8 mouse cellular contexts compared by ENCODE assay signal in the genomic region with DNA sequence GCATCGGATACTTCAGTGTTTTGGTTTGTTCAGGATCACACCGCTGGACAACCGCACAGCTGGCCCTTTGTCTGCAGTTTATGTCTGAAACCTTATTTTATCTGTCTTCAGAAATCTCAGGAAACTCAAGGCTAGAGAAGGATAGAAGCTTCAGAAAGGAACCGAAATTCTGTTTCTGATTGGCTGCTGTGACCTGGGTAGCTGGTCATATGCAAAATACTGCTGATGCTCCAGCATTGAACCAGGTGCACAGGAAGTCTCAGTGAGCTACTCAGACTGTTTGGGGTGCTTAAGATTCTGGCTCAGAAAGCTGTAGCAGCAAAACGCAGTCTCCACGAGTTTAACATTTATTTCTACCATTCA. TPM values are rescaled to one million over a fixed set of nuclear protein-coding genes. Genes with fewer than 3 reads are reported as not detected.
A peak's percentile ranks its signal among the peaks of the same experiment; 100 is the strongest.
DNase-seq lines count a peak whose midpoint lies in the region; ATAC-seq and TF ChIP-seq lines count a peak whose summit lies in the region.

No protein-coding gene starts in this region.

- H3K27ac ChIP-seq in lung, embryonic 14.5 days (ENCODE audit: low read depth) = peak overlapping the region; percentile 87
- H3K27ac ChIP-seq in bone marrow, adult 2 months (ENCODE audit: control insufficient read depth, insufficient read depth, low read depth, low read length, poor library complexity) = peak overlapping the region; percentile 98
- peak overlapping the region; percentile 84 for H3K27ac ChIP-seq in lung, postnatal 0 days (ENCODE audit: low read length)
- H3K27ac ChIP-seq in stomach, embryonic 16.5 days (ENCODE audit: low read length) = peak overlapping the region; percentile 81

- TF ChIP-seq CTCF in lung, embryonic 14.5 days (IDR thresholded peaks at IDR 0.05; ENCODE audit: low read depth) = no peak
- no peak for TF ChIP-seq CTCF in bone marrow, adult 2 months (IDR thresholded peaks at IDR 0.05; ENCODE audit: control insufficient read depth, insufficient read depth, low read length)
- TF ChIP-seq CTCF in lung, postnatal 0 days (IDR thresholded peaks at IDR 0.05) = no peak

- H3K4me2 ChIP-seq in lung, embryonic 14.5 days = peak overlapping the region; percentile 68
- H3K4me2 ChIP-seq in lung, postnatal 0 days (replicated peaks; ENCODE audit: low read depth, low read length) = peak overlapping the region; percentile 44
- peak overlapping the region; percentile 56 for H3K4me2 ChIP-seq in stomach, embryonic 16.5 days (ENCODE audit: low read depth, low read length)

- no peaks in the 10 kb centered on the region for H3K9me3 ChIP-seq in lung, embryonic 14.5 days (ENCODE audit: low read depth, low read length)
- H3K9me3 ChIP-seq in lung, postnatal 0 days (ENCODE audit: low read length) = no peaks in the 10 kb centered on the region
- H3K9me3 ChIP-seq in stomach, embryonic 16.5 days (replicated peaks; ENCODE audit: control insufficient read depth, low read length) = no peaks in the 10 kb centered on the region

- peak overlapping the region; percentile 87 for H3K9ac ChIP-seq in lung, embryonic 14.5 days
- peak overlapping the region; percentile 61 for H3K9ac ChIP-seq in lung, postnatal 0 days (replicated peaks; ENCODE audit: low read depth)
- H3K9ac ChIP-seq in stomach, embryonic 16.5 days (ENCODE audit: low read length) = peak overlapping the region; percentile 85

- no peak for TF ChIP-seq EP300 in lung, postnatal 0 days (IDR thresholded peaks at IDR 0.05)

- under 1% methylated on average over 6 of the region's 6 CpGs for WGBS in lung, embryonic 14.5 days
- 0% methylated on average over 6 of the region's 6 CpGs for WGBS in bone marrow, adult 2 months
- WGBS in lung, postnatal 0 days = under 1% methylated on average over 6 of the region's 6 CpGs
- 1% methylated on average over 6 of the region's 6 CpGs for WGBS in stomach, embryonic 16.5 days

- no peak for TF ChIP-seq POLR2A in bone marrow, adult 2 months (IDR thresholded peaks at IDR 0.05; ENCODE audit: borderline replicate concordance, control insufficient read depth, low read depth, low read length)

- no peaks in the 10 kb centered on the region for H3K36me3 ChIP-seq in lung, embryonic 14.5 days (ENCODE audit: insufficient read depth)
- no peaks in the 10 kb centered on the region for H3K36me3 ChIP-seq in lung, postnatal 0 days (ENCODE audit: insufficient read depth, low read length)
- H3K36me3 ChIP-seq in stomach, embryonic 16.5 days (ENCODE audit: control insufficient read depth, insufficient read depth, low read length) = no peaks in the 10 kb centered on the region

- no peaks in the 10 kb centered on the region for H3K27me3 ChIP-seq in lung, embryonic 14.5 days (ENCODE audit: insufficient read depth, low read length)
- no peaks in the 10 kb centered on the region for H3K27me3 ChIP-seq in lung, postnatal 0 days (replicated peaks; ENCODE audit: insufficient read depth, low read length)
- H3K27me3 ChIP-seq in stomach, embryonic 16.5 days (ENCODE audit: control insufficient read depth, insufficient read depth, low read length) = no peaks in the 10 kb centered on the region

- peak; percentile 69 for DNase-seq in lung, embryonic 14.5 days
- DNase-seq in lung, adult 18-20 months = no peak
- peak; percentile 76 for DNase-seq in lung, postnatal 0 days (ENCODE audit: low spot score)
- no peak for DNase-seq in adrenal gland, postnatal 14 days
- no peak for DNase-seq in spleen, adult 12 weeks (ENCODE audit: low spot score)

- peak; percentile 76 for ATAC-seq in lung, embryonic 14.5 days (ENCODE audit: insufficient read depth)
- ATAC-seq in granulocyte monocyte progenitor cell, adult 5-6 weeks (replicated peaks; ENCODE audit: poor library complexity, severe bottlenecking) = peak; percentile 58
- peak; percentile 78 for ATAC-seq in lung, postnatal 0 days
- ATAC-seq in stomach, embryonic 16.5 days (ENCODE audit: insufficient read depth, low FRiP score) = peak; percentile 59; the same call in 1 of the 2 replicates

- H3K4me1 ChIP-seq in lung, embryonic 14.5 days (ENCODE audit: insufficient read depth) = 0 out of 2 replicates have a peak, but pooled peaks cover 3% of the 10 kb centered on the region
- H3K4me1 ChIP-seq in bone marrow, adult 2 months (ENCODE audit: control insufficient read depth, insufficient read depth, low read length) = no peaks in the 10 kb centered on the region; the same call in 1 of the 2 replicates
- no peaks in the 10 kb centered on the region for H3K4me1 ChIP-seq in lung, postnatal 0 days (ENCODE audit: insufficient read depth, low read depth, low read length)
- peaks cover 5% of the 10 kb centered on the region; the same call in 1 of the 2 replicates for H3K4me1 ChIP-seq in stomach, embryonic 16.5 days (ENCODE audit: control insufficient read depth, insufficient read depth, low read length)

- peak overlapping the region; percentile 87 for H3K4me3 ChIP-seq in lung, embryonic 14.5 days (ENCODE audit: low read depth, low read length)
- peak overlapping the region; percentile 100 for H3K4me3 ChIP-seq in bone marrow, adult 2 months (replicated peaks; ENCODE audit: control insufficient read depth, low read depth, low read length)
- H3K4me3 ChIP-seq in lung, postnatal 0 days (ENCODE audit: low read depth, low read length) = peak overlapping the region; percentile 97
- H3K4me3 ChIP-seq in stomach, embryonic 16.5 days (replicated peaks; ENCODE audit: low read length) = peak overlapping the region; percentile 87

RNA-seq across cellular contexts. Expression of a gene that starts 0.4 kb away (rescaled TPM):
- 12.2 and 14.3 TPM in 2 replicates for polyA plus RNA-seq in lung, embryonic 14.5 days (2014; fragmentation: Nextera tagmentation; extraction: Ambion mirVana)
- 7.3 and 16.2 TPM in 2 replicates for polyA plus RNA-seq in bone marrow, adult 2 months (2011; ENCODE audit: insufficient read depth, insufficient read length, low replicate concordance, missing spikeins)
- 9.0 and 18.1 TPM in 2 replicates for total RNA-seq in granulocyte monocyte progenitor cell, adult 5-6 weeks (2014; fragmentation: Nextera tagmentation)
- 9.6 and 10.9 TPM in 2 replicates for total RNA-seq in granulocyte monocyte progenitor cell, adult 5-6 weeks (2017)
- polyA plus RNA-seq in lung, postnatal 0 days (2015; fragmentation: Nextera tagmentation; extraction: Ambion mirVana) = 3.3 and 3.5 TPM in 2 replicates
- 8.4 and 9.1 TPM in 2 replicates for polyA plus RNA-seq in stomach, embryonic 16.5 days (2015; fragmentation: Nextera tagmentation; extraction: Ambion mirVana)
- total RNA-seq in adrenal gland, postnatal 14 days (2021) = 3.2 and 5.4 TPM in 2 replicates

Comparison
In these comparisons a context has a peak if more than half of its experiments do, and no peak if none do; other contexts are left out.
1. DNase-seq: peak in lung, embryonic 14.5 days (single experiment) and lung, postnatal 0 days (single experiment); none in lung, adult 18-20 months (0 of 2), adrenal gland, postnatal 14 days (single experiment) and spleen, adult 12 weeks (single experiment).
2. Peak in every context shown above with its lines, with median percentiles within 50 percentile points of each other: ATAC-seq, H3K27ac ChIP-seq, H3K4me2 ChIP-seq, H3K4me3 ChIP-seq and H3K9ac ChIP-seq.